Mouse (Mus musculus) B cell, adult 2 months (primary cell): Measurements from ENCODE around the gene Insig1.

Experiments used
- DNase-seq, 2 experiments: peaks; one replicate each; pipeline ENCODE4 v3.0.0; 2022

Gene Insig1

DNA sequence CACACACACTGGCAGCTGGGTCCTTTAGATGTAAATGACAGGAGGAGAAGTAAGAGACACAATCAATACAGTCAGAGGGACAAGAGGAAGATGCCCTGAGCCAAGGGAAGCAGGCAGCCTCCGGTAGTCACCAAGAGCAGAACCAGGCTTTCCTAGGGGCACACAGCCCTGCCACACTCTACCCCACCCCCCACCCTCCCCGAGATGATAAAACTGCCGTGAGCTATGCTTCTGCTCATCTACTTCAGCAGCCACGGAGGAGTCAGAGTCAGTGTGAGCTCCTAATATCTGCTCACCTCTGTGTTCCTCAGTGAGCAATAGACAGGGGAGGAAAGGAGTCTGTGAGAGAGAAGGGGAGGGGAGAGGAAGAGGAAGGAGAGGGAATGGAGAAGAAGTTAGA is 5.9 kb upstream of the Insig1 start:
- no peak for DNase-seq

- DNase-seq = no peak
These were observed 4.9 kb upstream of the Insig1 start for GRCm38 (mm10) chr5:28066311-28066710.

DNA sequence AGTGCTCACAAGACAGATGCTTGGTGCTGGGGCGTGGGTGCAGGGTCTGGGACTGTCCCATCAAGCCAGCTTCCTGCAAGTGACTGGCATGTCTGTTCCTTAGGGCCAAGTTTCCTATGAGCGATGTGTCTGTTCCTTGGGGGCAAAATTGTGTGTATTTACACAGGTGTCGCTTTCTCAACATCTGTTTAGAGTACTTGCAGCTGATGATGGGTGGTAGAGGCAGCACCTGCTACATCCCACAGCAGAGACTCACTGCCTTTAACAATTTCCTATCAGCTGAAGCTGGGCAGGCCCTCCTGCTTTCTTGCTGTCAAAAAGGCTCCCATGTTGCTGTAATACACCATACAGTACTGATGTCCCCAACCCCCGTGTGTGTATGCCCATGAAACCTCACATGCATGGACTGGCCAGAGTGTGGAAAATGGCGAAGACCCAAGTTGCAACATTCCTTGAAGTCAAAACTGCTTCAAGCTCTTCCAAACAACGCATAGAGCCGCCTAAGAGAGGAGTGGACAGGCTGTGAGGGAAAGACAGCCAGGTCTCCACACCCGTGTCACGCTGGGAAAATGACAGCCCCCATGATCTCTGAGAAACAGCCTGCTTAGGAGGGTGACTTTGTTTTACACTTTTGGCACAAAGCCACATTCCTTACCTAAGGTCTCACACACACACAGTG is 875 bp upstream of the Insig1 start:
- peak; percentile 19 to 32 for DNase-seq

DNA sequence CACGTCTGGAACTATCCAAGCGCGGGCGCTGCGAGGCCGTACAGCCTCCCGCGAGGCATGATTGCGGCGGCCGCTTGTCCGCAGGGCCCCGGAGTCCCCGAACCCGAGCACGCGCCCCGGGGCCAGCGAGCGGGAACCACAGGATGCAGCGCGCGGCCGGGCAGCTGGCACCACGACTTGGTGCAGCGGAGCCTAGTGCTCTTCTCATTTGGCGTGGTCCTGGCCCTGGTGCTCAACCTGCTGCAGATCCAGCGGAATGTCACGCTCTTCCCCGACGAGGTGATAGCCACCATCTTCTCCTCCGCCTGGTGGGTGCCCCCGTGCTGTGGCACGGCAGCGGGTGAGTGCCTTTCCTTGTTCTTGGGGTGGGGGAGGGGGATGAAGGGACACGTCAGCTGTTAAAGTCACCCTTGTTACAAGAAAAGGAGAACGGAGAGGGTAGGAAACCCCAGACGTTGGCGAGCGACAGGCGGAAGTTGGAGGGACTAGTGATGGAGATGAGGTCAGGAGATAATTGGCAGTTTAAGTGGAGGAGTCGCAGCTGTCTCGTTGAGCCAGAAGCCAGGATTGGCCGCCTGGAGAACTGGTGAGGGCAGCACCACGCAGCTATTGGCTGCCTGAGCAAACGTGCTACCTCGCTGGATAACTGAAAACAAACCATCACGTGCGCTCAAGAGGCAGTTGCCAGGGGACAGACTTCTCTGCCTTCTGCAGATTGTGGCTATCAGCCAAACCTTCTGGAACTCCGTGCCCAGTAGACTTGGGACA is 477 bp downstream of the Insig1 start:
- DNase-seq = peak; percentile 78 to 82

DNA sequence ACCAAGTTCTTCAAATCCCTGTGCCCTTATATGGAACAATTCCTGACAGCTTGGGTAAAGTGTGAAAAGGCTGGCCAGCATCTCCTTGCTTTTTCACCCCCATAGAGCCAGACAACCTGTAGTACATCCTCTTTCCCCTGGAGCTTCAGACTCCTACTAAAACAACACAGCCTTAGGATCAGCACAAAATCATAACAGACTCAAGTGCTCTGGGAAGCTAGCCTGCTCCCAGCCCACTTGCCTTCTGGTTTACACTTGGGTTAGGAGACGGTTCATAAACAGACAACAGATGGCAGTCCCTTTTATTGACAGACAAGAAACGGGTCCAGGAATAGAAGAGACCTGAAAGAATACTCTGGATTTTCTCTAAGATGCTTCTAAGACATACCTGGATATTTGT is 8.3 kb downstream of the Insig1 start:
- DNase-seq = no peak

DNA sequence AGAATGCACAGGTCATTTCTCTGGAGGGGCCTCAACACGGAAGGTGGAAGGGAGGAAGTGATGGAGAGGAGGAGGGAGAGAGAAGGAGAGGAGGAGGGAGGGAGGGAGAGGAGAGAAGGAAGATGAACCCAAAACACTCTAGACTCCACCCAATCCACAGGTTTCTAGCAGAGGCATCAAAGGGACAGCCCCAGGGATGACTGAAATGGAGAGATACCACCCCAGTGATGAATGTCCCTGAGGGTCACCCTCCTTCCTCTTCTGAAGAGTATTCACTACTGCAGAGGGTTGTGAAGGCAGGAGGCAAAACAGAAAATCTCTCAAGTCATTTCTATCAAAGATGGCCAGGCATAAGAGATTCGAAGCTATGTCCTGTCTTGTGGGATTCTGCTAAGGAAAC is 10.0 kb downstream of the Insig1 start:
- DNase-seq = no peak

DNA sequence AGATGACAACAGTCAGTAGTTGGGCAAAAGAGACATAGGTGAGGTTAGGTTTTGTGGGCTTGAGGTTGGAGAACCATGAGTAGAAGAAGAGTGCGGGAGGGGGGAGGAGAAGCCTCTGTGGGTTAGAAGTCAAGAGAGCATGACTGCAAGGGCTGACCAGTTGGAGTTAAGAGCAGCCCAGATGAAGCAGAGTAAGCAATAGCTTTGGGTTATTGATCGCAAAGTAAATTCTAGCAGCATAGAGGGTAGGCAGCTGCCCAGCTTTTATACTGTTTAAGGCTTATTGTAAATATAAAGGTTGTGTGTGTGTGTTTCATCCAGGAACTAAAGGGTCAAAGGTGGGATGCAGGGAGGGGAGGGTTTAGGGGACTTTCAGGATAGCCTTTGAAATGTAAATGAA is 10.7 kb downstream of the Insig1 start:
- DNase-seq = no peak

GRCm38 (mm10) chr5:28082312-28082711 is 11.1 kb downstream of the Insig1 start:
- peak; percentile 24 to 33 for DNase-seq

DNA sequence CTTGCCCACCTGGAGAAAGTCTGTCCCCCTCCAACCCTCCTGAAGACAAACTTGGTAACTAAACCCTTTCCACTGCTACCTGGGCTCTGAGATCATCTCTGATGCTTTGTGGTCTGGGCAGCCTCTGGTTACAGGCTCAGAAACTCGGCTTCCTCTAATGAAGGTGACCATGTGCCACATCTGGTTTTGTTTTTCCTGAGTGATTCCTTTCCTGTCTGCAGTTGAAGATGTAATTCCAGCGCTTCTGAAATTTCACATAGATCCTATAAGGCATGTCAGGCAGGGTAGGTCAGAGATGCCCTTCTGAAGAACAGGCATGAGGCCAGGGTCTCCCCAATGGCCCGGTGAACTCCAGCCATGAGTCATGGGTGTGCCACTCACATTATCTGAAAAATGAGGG is 11.6 kb downstream of the Insig1 start:
- DNase-seq = no peak

DNA sequence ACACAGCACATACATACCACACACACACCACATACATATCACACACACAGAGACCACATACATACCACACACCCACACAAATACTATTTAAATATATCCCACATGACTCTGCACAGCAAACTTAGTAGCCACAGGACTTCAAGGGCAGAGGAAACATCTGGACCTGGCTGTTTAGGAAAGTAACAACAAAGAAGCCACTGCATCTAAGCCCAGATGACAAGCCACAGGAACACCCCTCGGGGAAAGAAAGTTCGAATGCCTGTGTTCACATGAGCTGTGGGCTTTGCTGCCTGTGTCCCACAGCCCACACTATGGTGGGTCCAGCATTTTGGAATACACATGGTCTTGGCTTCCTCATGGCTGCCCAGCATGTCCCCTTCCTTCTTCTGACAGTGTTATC is 13.6 kb downstream of the Insig1 start:
- DNase-seq = no peak

- DNase-seq = no peak
These were observed 19.4 kb downstream of the Insig1 start for GRCm38 (mm10) chr5:28090547-28090946.

GRCm38 (mm10) chr5:28092327-28092726 is 21.2 kb downstream of the Insig1 start:
- no peak for DNase-seq

GRCm38 (mm10) chr5:28093874-28094273 is 22.7 kb downstream of the Insig1 start:
- peak; percentile 90 to 92 for DNase-seq

- DNase-seq = no peak
These were observed 23.2 kb downstream of the Insig1 start for GRCm38 (mm10) chr5:28094393-28094792.

- DNase-seq = no peak
These were observed 23.7 kb downstream of the Insig1 start for GRCm38 (mm10) chr5:28094846-28095245.

DNA sequence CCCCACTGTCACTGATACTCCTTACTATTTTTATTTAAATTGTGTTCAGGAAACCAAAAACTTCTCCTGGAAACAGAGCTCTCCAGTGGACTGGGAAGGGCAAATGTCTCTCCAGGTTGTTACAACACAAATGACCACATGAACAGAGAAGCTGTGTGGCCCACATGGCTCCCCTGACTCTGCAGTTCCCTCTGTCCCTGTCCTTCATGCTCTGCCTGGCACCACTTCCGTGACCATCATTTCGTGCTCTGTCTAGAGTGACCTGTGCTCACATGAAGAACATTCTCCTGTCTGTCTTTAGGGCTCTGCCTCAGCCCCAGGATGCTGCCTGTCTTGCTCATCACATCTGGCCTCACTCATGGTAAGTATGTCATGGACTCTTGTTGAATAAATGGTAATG is 24.5 kb downstream of the Insig1 start:
- no peak for DNase-seq

GRCm38 (mm10) chr5:28106966-28107365 is 35.8 kb downstream of the Insig1 start:
- no peak for DNase-seq

DNA sequence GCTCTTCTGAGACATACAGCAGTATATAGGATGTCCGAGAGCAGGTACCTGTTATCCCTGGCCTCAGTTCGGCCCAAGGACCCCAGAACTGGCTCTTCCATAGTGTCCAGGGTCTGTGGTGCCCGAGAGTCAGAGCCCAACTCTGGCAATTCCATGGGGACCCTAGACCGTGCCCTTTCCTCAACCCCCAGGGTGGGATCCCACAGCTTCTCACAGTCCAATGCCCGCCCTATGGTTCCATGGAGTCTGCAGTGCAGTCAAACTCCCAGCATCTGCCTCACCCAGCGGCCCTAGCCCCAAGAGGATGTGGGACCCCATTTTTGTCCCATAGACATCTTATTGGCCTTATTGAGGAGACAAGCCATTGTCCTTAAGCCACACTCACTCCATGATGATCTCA is 36.8 kb downstream of the Insig1 start:
- DNase-seq = no peak

GRCm38 (mm10) chr5:28110881-28111280 is 39.7 kb downstream of the Insig1 start:
- DNase-seq = no peak

DNA sequence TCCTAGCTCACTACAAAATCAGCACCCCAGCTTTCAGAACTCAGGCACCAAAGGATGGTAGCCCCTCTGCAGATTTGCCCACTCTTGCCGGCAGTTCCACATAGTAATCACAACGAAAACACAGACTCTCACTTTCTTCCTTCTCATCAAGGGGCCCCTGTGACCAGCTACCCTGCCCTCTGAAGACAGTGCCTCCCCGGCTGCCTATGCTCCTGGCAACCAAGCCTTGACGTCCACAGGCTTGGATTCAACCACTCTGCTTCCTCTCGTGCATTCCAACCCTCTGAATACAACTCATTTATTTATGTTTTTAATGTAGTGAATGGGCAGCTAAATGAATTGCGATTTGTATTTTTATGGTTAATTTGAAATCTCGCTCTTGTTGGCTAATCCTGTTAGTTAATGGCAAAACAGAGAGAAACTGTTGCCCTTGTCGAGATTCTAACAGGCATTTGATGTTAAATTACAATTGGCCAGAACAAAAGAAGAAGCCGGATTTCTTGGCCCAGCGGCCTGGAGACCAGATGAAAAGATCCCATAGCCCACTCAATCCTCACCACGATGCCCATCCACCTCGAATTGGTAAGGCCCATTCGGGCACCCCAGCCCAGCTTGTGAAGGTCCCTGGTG is 46.2 kb downstream of the Insig1 start:
- no peak for DNase-seq

DNA sequence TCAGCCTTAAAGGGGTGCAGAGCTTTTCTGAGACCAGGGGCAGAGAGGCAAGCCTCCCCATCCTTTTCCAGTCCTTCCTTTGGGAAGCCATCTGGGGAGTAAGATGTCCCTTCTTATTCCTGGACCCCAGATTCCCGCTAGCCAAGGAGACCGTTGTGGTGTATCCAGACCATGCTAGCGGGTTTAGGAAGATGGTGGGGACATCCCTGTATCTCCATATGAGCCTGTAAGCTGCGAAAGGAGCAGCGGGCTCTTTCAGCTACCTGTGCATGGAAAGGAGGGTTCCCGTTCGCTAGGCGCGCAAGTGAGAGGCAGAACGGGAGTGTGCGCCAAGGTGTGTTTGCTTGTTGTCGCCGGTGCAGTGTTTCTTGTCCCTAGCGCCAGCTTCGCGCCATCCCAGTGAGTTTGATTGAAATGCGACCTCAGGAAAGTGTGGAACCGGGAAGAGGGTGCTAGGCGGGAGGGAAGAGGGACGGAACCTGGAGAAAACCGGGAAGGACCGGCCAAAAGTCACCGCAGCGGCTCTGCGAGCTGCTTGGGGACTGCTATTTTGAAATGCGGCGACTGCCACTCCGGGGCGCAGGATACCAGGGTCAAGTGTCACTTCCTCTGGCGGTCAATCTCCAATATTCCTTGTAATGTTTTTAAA is 46.8 kb downstream of the Insig1 start:
- DNase-seq = no peak

DNA sequence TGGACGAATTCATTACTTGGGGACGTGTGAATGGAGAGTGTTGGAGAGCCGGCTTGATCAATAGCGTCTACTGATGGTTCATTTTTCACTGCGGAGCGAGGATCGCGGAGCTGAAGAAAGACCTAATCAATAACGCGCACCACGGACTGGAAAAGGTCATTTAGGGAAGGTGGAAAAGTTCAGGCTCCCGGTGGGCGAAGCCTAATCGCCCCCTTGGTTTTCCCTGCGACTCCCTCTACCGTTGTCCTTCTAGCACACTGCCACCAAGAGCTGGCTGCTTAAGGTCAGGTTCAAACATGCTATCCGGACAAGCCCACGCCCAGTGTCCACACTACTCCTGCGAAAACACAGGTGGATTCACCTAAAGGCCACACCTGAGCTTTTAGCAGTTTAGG is 47.4 kb downstream of the Insig1 start:
- DNase-seq = no peak

- DNase-seq = no peak
These were observed 48.4 kb downstream of the Insig1 start for GRCm38 (mm10) chr5:28119576-28119975.
